Mouse (Mus musculus): ENCODE measurements around the gene Ror1.

- TF ChIP-seq HCFC1 (IDR thresholded peaks at IDR 0.05; ENCODE audit: borderline replicate concordance, insufficient read depth, low read length) (no peak), ZC3H11A (IDR thresholded peaks at IDR 0.05; ENCODE audit: borderline replicate concordance, low read depth, low read length) (no peak), CHD2 (IDR thresholded peaks at IDR 0.05; ENCODE audit: low read depth, low read length) (no peak)
Measured at GRCm38 (mm10) chr4:100070101-100070500, 25.5 kb upstream of the Ror1 start.
